Mouse (Mus musculus) frontal cortex, adult 2 months (tissue): ENCODE measurements around the gene Col13a1. TPM values are rescaled to one million over a fixed set of nuclear protein-coding genes. Genes with fewer than 3 reads are reported as not detected.

Experiments used
- DNase-seq, 2 experiments: peaks; one replicate each; pipeline ENCODE4 v3.0.0; 2022; ENCODE audit warnings: low spot score in 1 of 2; ENCODE audit errors: extremely low spot score in 1 of 2
- polyA plus RNA-seq: library from polyadenylated mRNA; depleted of rRNA; stranded (reverse); fragments of >200 nt; gene quantifications from 2 replicates; pipeline ENCODE4 v1.2.3, GENCODE M21; 2012

Col13a1 gene
- polyA plus RNA-seq, 1 experiment: 1.3 TPM

- no peak for DNase-seq
Measured at GRCm38 (mm10) chr10:61831741-61832140, 147.2 kb downstream of the Col13a1 start.

GRCm38 (mm10) chr10:61831251-61831650, 147.7 kb downstream of the Col13a1 start:
- no peak for DNase-seq

DNA sequence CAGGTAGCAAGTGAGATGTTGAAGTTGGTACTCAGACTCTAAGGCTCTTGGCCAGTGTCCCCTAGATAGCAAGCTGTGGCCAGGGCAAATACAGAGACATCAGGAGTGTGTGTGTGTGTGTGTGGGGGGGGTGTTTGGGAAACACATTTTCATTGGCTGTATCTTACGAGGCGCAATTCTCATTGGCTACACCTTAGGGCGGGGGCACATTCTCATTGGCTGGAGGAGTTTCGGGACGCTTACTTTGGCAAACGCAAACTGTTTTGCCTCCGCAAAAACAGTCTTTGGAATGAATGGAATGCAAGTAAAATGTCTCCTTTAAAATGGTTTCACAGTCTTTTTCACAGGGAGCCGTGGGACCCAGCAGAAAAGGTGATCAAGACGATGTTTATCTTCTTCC, 148.1 kb downstream of the Col13a1 start:
- DNase-seq: no peak

DNA sequence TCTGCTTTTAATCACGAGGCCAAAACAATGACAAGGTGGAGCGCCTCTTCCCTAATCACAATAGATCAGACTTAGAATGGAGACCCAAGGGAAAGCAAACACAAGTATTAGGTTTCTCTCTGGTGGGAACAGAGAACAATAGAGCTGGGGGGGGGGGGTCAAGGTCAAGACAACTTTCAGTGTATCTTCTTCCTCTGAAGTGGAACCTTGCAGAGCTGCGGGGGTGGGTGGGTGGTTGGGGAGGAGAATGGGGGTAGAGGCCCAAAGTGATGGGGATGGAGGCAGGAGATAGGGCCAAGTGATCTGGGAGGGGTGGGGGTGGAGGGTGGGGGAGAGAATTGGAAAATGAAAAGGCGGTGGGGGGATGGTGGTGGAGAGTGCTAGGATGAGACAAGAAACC, 149.9 kb downstream of the Col13a1 start:
- DNase-seq: no peak

- DNase-seq: no peak
Measured at GRCm38 (mm10) chr10:61827950-61828936, 150.7 kb downstream of the Col13a1 start.

GRCm38 (mm10) chr10:61826753-61827435, 152.0 kb downstream of the Col13a1 start:
- no peak for DNase-seq

- DNase-seq: no peak
Measured at GRCm38 (mm10) chr10:61825979-61826752, 152.7 kb downstream of the Col13a1 start.

DNA sequence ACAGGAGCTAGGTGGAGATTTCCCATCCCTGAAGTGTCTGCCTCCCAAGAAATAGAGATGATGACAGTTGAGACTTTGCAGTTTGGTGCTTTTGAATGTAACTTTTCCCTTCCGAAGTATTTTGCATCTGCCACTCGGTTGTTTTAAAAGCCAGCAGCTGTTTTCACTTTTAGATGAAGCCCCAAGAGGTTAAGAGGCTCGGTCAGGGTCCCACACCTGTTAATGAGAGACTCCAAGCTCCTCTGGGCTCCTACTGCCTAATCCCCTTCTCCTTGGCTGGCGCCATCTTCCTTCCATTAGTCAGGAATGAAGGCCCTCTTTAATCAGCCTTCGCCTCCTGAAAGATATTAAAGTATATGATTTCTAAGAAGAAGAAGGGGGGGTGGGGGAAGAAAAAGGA, 153.4 kb downstream of the Col13a1 start:
- DNase-seq: no peak

GRCm38 (mm10) chr10:61823731-61824115, 155.2 kb downstream of the Col13a1 start:
- no peak for DNase-seq

GRCm38 (mm10) chr10:61822968-61823730, 155.8 kb downstream of the Col13a1 start:
- no peak for DNase-seq

GRCm38 (mm10) chr10:61820050-61820449, 158.9 kb downstream of the Col13a1 start:
- no peak for DNase-seq

- no peak for DNase-seq
Measured at GRCm38 (mm10) chr10:61811987-61812386, 166.9 kb downstream of the Col13a1 start.

DNA sequence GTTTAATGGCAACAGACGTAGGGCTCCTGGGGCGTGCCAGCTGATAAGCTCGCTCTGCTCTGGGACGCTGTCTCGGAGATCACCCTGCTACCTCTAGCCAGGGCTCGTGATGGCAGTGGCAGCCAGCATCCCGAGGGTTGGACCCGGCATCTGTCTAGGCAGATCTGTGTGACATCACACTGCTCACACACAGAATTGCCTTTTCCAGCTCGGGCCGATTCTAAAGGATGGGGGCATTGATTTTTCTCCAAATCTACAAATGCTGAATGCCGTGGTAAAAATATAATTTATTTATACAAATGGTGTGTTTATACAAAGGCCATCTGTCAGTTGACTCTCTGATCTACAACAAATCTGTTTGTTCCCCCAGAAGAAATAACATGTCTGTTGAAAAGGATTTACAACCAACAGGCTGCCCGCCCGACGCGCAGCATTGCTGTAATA, 180.8 kb downstream of the Col13a1 start:
- no peak for DNase-seq

- DNase-seq: no peak
Measured at GRCm38 (mm10) chr10:61795458-61795857, 183.4 kb downstream of the Col13a1 start.

- no peak for DNase-seq
Measured at GRCm38 (mm10) chr10:61794971-61795370, 183.9 kb downstream of the Col13a1 start.

DNA sequence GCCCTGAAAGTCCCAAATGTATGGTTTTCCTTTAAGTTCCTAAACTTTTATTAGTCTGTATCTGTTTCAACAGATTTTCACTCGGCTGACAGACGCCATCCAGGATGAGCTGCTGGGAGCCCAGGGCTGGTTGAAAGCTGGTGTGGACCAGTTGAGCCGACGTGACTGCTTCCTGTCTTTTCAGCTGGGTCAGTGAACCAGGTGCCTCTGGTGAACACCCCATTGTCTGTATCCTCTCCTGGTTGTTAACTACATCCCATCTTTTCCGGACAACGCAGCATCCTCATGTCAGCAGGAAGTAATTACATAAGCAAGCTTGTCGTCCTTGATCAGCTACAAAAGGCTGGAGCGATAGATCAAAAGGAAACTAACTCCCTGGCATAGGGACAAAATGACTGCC, 185.9 kb downstream of the Col13a1 start:
- DNase-seq: no peak

- DNase-seq: no peak
Measured at GRCm38 (mm10) chr10:61788499-61788898, 190.4 kb downstream of the Col13a1 start.
